Comparison of ENCODE assay signal across 39 mouse cellular contexts in the genomic region with DNA sequence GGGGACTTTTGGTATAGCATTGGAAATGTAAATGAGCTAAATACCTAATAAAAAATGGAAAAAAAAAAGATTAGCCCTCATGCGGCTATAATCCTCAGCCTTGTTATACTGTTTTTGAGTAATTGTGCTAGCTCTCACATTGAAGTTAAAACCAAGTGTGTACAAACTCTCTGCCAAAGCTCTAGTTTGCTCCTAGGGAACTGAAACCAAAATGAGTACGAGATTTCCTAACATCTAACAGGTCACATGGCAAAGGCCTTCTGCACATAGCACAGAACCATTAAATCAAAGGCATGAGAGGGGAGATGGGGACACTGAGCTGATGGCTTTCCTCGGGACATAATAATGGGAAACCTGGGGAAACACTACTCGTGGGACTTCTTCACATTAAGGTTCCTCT. TPM values are rescaled to one million over a fixed set of nuclear protein-coding genes. Genes with fewer than 3 reads are reported as not detected.
"Had no signal": no experiment of that assay in that cellular context is flagged by ENCODE, and none has a peak within 500 bp of the region (broad histone marks: within the 10 kb centered on the region; RNA-seq: fewer than 3 reads in every experiment).

No protein-coding gene starts in this region.

- H3K4me3 ChIP-seq: limb, embryonic 10.5 days; limb, embryonic 12.5 days; limb, embryonic 13.5 days; limb, embryonic 15.5 days; liver, embryonic 12.5 days; liver, embryonic 13.5 days; liver, embryonic 15.5 days; lung, embryonic 15.5 days; megakaryocyte, embryonic 14.5 days; midbrain, embryonic 10.5 days; midbrain, embryonic 12.5 days; midbrain, embryonic 13.5 days; midbrain, embryonic 15.5 days; myocyte had no signal

- H3K9ac ChIP-seq: limb, embryonic 12.5 days; limb, embryonic 13.5 days; limb, embryonic 15.5 days; liver, embryonic 12.5 days; liver, embryonic 13.5 days; liver, embryonic 14.5 days; liver, embryonic 15.5 days; liver, postnatal 0 days; lung, embryonic 14.5 days; lung, embryonic 15.5 days; midbrain, embryonic 12.5 days; midbrain, embryonic 13.5 days; midbrain, embryonic 15.5 days had no signal

- H3K4me1 ChIP-seq: limb, embryonic 10.5 days; limb, embryonic 12.5 days; limb, embryonic 13.5 days; limb, embryonic 15.5 days; liver, embryonic 12.5 days; liver, embryonic 13.5 days; liver, embryonic 15.5 days; lung, embryonic 15.5 days; megakaryocyte, embryonic 14.5 days; midbrain, embryonic 10.5 days; midbrain, embryonic 12.5 days; midbrain, embryonic 13.5 days; midbrain, embryonic 15.5 days had no signal

- H3K4me2 ChIP-seq: limb, embryonic 12.5 days; limb, embryonic 13.5 days; limb, embryonic 15.5 days; liver, embryonic 11.5 days; liver, embryonic 12.5 days; liver, embryonic 13.5 days; liver, embryonic 15.5 days; lung, embryonic 14.5 days; lung, embryonic 15.5 days; midbrain, embryonic 11.5 days; midbrain, embryonic 12.5 days; midbrain, embryonic 13.5 days; midbrain, embryonic 15.5 days had no signal

- H3K27me3 ChIP-seq: limb, embryonic 12.5 days; limb, embryonic 15.5 days; liver, embryonic 12.5 days; liver, embryonic 13.5 days; liver, embryonic 15.5 days; lung, embryonic 15.5 days; megakaryocyte, embryonic 14.5 days; midbrain, embryonic 12.5 days; midbrain, embryonic 13.5 days; midbrain, embryonic 15.5 days had no signal

- DNase-seq: left cerebral cortex, postnatal 4 days; liver; liver, embryonic 13.5 days; liver, postnatal 0 days; lung, adult 18-20 months; lung, adult 2 months; lung, embryonic 14.5 days; lung, postnatal 10 days; lung, postnatal 14 days; lung, postnatal 36 days; lung, postnatal 4 days; midbrain, embryonic 14.5 days had no signal

- H3K27ac ChIP-seq: limb, embryonic 10.5 days; limb, embryonic 12.5 days; limb, embryonic 13.5 days; limb, embryonic 15.5 days; liver, embryonic 12.5 days; liver, embryonic 13.5 days; liver, embryonic 14.5 days; liver, embryonic 15.5 days; lung, embryonic 15.5 days; macrophage; midbrain, embryonic 10.5 days; midbrain, embryonic 12.5 days; midbrain, embryonic 13.5 days; midbrain, embryonic 15.5 days had no signal

- H3K36me3 ChIP-seq: limb, embryonic 10.5 days; limb, embryonic 12.5 days; limb, embryonic 13.5 days; limb, embryonic 15.5 days; liver, embryonic 12.5 days; liver, embryonic 13.5 days; liver, embryonic 15.5 days; lung, embryonic 15.5 days; midbrain, embryonic 10.5 days; midbrain, embryonic 12.5 days; midbrain, embryonic 13.5 days; midbrain, embryonic 15.5 days had no signal

- H3K9me3 ChIP-seq: limb, embryonic 10.5 days; limb, embryonic 12.5 days; limb, embryonic 13.5 days; limb, embryonic 15.5 days; liver, embryonic 12.5 days; liver, embryonic 13.5 days; liver, embryonic 15.5 days; lung, embryonic 15.5 days; megakaryocyte, embryonic 14.5 days; midbrain, embryonic 10.5 days; midbrain, embryonic 12.5 days; midbrain, embryonic 13.5 days; midbrain, embryonic 15.5 days had no signal

RNA-seq across cellular contexts. Expression of a gene that starts 10.5 kb away (rescaled TPM):
- total RNA-seq: liver, adult 2 months; megakaryocyte progenitor cell, adult 5-6 weeks; megakaryocyte, adult 5-6 weeks; megakaryocyte-erythroid progenitor cell, adult 5-6 weeks; monocyte, adult 5-6 weeks had no signal
- polyA plus RNA-seq: limb, embryonic 10.5 days; limb, embryonic 13.5 days; liver, adult 2 months; liver, embryonic 11.5 days; liver, embryonic 12.5 days; liver, embryonic 13.5 days; liver, embryonic 14.5 days; liver, embryonic 15.5 days; liver, embryonic 16.5 days; liver, postnatal 0 days; lung, adult 2 months; lung, embryonic 14.5 days; lung, embryonic 15.5 days; lung, embryonic 16.5 days; lung, postnatal 0 days; macrophage; myocyte had no signal

RNA-seq across cellular contexts. Expression of a gene that starts 10.5 kb away (rescaled TPM):
- total RNA-seq: liver, adult 2 months; megakaryocyte progenitor cell, adult 5-6 weeks; megakaryocyte, adult 5-6 weeks; megakaryocyte-erythroid progenitor cell, adult 5-6 weeks; monocyte, adult 5-6 weeks had no signal
- polyA plus RNA-seq: limb, embryonic 10.5 days; limb, embryonic 12.5 days; limb, embryonic 14.5 days; liver, adult 2 months; liver, embryonic 11.5 days; liver, embryonic 12.5 days; liver, embryonic 13.5 days; liver, embryonic 14.5 days; liver, embryonic 15.5 days; liver, embryonic 16.5 days; liver, postnatal 0 days; lung, adult 2 months; lung, embryonic 14.5 days; lung, embryonic 15.5 days; lung, embryonic 16.5 days; lung, postnatal 0 days; macrophage; myocyte; neural tube, embryonic 11.5 days had no signal
